21 mouse cellular contexts compared by ENCODE assay signal in the genomic region with DNA sequence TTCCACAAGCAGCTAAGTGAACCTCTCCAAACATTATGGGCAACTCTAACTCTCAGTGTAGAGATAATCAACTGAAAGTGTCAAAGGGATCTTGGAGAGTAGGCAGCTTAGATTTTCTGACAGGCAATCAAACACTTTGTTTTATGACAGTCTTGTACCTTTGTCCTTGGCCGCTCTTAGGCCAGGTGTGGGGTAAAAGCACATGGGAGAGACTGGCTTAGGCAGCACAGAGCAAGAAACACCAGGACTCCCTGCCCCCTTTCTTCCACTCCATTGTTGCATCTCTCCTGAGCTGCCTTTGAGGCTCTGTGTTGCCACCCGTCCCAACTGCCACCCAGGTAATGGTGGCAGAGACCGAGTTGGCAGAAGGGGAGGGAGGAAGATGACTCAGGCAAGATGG.
"Had no signal": no experiment of that assay in that cellular context is flagged by ENCODE, and none has a peak within 500 bp of the region (broad histone marks: within the 10 kb centered on the region; RNA-seq: fewer than 3 reads in every experiment).

No protein-coding gene starts in this region.

- H3K4me2 ChIP-seq: kidney, embryonic 15.5 days; liver, embryonic 12.5 days; liver, embryonic 15.5 days; lung, embryonic 15.5 days; midbrain, embryonic 13.5 days; stomach, embryonic 15.5 days had no signal

- DNase-seq: kidney, adult 11 months; kidney, adult 8-10 months; kidney, postnatal 10 days; kidney, postnatal 36 days; left cerebral cortex, postnatal 4 days; lung, adult 18-20 months; lung, postnatal 10 days; lung, postnatal 36 days; right cerebral cortex, postnatal 14 days; right cerebral cortex, postnatal 4 days; spleen, adult 18-20 months; thymus, postnatal 25 days had no signal

- H3K4me1 ChIP-seq: kidney, embryonic 15.5 days; liver, embryonic 12.5 days; liver, embryonic 15.5 days; lung, embryonic 15.5 days; megakaryocyte, embryonic 14.5 days; midbrain, embryonic 10.5 days; midbrain, embryonic 13.5 days; stomach, embryonic 15.5 days had no signal

- ATAC-seq: liver, embryonic 12.5 days; midbrain, embryonic 13.5 days; midbrain, embryonic 16.5 days had no signal

- H3K9ac ChIP-seq: kidney, embryonic 15.5 days; liver, embryonic 12.5 days; liver, embryonic 15.5 days; lung, embryonic 15.5 days; midbrain, embryonic 13.5 days; stomach, embryonic 15.5 days had no signal

- H3K27me3 ChIP-seq: kidney, embryonic 15.5 days; liver, embryonic 12.5 days; liver, embryonic 15.5 days; lung, embryonic 15.5 days; midbrain, embryonic 13.5 days; stomach, embryonic 15.5 days had no signal

- H3K4me3 ChIP-seq: kidney, embryonic 15.5 days; liver, embryonic 12.5 days; liver, embryonic 15.5 days; lung, embryonic 15.5 days; megakaryocyte, embryonic 14.5 days; midbrain, embryonic 10.5 days; midbrain, embryonic 13.5 days; stomach, embryonic 15.5 days had no signal

- H3K36me3 ChIP-seq: kidney, embryonic 15.5 days; liver, embryonic 12.5 days; liver, embryonic 15.5 days; lung, embryonic 15.5 days; midbrain, embryonic 10.5 days; midbrain, embryonic 13.5 days; stomach, embryonic 15.5 days had no signal

- H3K9me3 ChIP-seq: kidney, embryonic 15.5 days; liver, embryonic 12.5 days; liver, embryonic 15.5 days; lung, embryonic 15.5 days; midbrain, embryonic 10.5 days; midbrain, embryonic 13.5 days; stomach, embryonic 15.5 days had no signal

- H3K27ac ChIP-seq: kidney, embryonic 15.5 days; liver, embryonic 12.5 days; liver, embryonic 15.5 days; lung, embryonic 15.5 days; midbrain, embryonic 10.5 days; midbrain, embryonic 13.5 days; stomach, embryonic 15.5 days had no signal
